Mouse (Mus musculus): ENCODE data around the gene Adam17.

- TF ChIP-seq POLR2A (IDR thresholded peaks at IDR 0.05; ENCODE audit: borderline replicate concordance, extremely low read depth, low read depth, low read length) (no peak), CTCF (IDR thresholded peaks at IDR 0.05; ENCODE audit: insufficient read depth, low read length) (no peak)
Measured at GRCm38 (mm10) chr12:21312201-21312600, 61.2 kb downstream of the Adam17 start.
